Mouse (Mus musculus) intestine, postnatal 0 days (tissue): ENCODE data around the gene Gpr89. TPM values are rescaled to one million over a fixed set of nuclear protein-coding genes. Genes with fewer than 3 reads are reported as not detected.
A peak's percentile ranks its signal among the peaks of the same experiment; 100 is the strongest.

Experiments used
- ATAC-seq: fragments of 200-750 bp; cut with Nextera tagmentation; 2 replicates; pipeline ENCODE4 v1.8.0; 2017; ENCODE audit warnings: mild to moderate bottlenecking, moderate TSS enrichment, moderate library complexity
- H3K27ac ChIP-seq: fragments of 300-500 bp; sonication (generic); 2 replicates; pipeline ENCODE4 v1.5.1; 2014; ENCODE audit warnings: mild to moderate bottlenecking, low read depth, low read length, moderate library complexity
- H3K27me3 ChIP-seq: fragments of 300-500 bp; sonication (generic); replicated peaks from 2 replicates; pipeline ENCODE4 v1.6.1; 2014; ENCODE audit warnings: low read length, mixed read lengths; ENCODE audit not compliant: control insufficient read depth, insufficient read depth
- H3K36me3 ChIP-seq: fragments of 300-500 bp; sonication (generic); 2 replicates; pipeline ENCODE4 v1.6.1; 2014; ENCODE audit warnings: mild to moderate bottlenecking, moderate library complexity; ENCODE audit not compliant: control insufficient read depth, insufficient read depth
- H3K4me1 ChIP-seq: fragments of 300-500 bp; sonication (generic); replicated peaks from 2 replicates; pipeline ENCODE4 v1.6.1; 2014; ENCODE audit warnings: antibody characterized with exemption, low read length, mixed read lengths; ENCODE audit not compliant: control insufficient read depth, insufficient read depth
- H3K4me2 ChIP-seq: fragments of 300-500 bp; sonication (generic); replicated peaks from 2 replicates; pipeline ENCODE4 v1.6.1; 2014; ENCODE audit warnings: low read depth, mild to moderate bottlenecking, moderate library complexity
- H3K4me3 ChIP-seq: fragments of 300-500 bp; sonication (generic); 2 replicates; pipeline ENCODE4 v1.5.1; 2014; ENCODE audit warnings: low read depth, low read length
- H3K9ac ChIP-seq: fragments of 300-500 bp; sonication (generic); 2 replicates; pipeline ENCODE4 v1.6.1; 2014; ENCODE audit warnings: mild to moderate bottlenecking, low read depth, low read length
- H3K9me3 ChIP-seq: fragments of 300-500 bp; sonication (generic); 2 replicates; pipeline ENCODE4 v1.6.1; 2016; ENCODE audit warnings: mixed run types; ENCODE audit not compliant: control insufficient read depth
- CTCF ChIP-seq: sonication (generic); IDR thresholded peaks from 2 replicates; pipeline ENCODE4 v1.5.1; 2016; ENCODE audit warnings: low read depth, mild to moderate bottlenecking, control low read depth, antibody characterized with exemption, moderate library complexity
- WGBS: fragments of 180-500 bp; shearing (Covaris S2); extraction: QIAGEN DNeasy Blood & Tissue Kit; methylation state at CpG from one replicate; pipeline ENCODE4 v1.1.7; 2014; 5-methylcytosine and 5-hydroxymethylcytosine counted together
- polyA plus RNA-seq: library from polyadenylated mRNA; unstranded; fragments of >200 nt; fragmentation: Nextera tagmentation; extraction: Ambion mirVana; gene quantifications from 2 replicates; pipeline ENCODE4 v1.2.1, GENCODE M21; 2015

The Gpr89 gene
- polyA plus RNA-seq, 1 experiment from 2014 or later, result 76.6 TPM

GRCm38 (mm10) chr3:96848470-96848869 is 56.7 kb downstream of the Gpr89 start:
- Histone ChIP-seq H3K4me1 (no peaks in the 10 kb centered on the region), H3K27ac (no peak overlapping the region), H3K4me2 (no peak overlapping the region), H3K36me3 (peaks cover 4% of the 10 kb centered on the region; the same call in 1 of the 2 replicates), H3K9me3 (no peaks in the 10 kb centered on the region), H3K27me3 (no peaks in the 10 kb centered on the region), H3K4me3 (no peak overlapping the region), H3K9ac (no peak overlapping the region)
- TF ChIP-seq CTCF, result no peak
- no peak for ATAC-seq
- 77% methylated on average over 7 of the region's 8 CpGs for WGBS

GRCm38 (mm10) chr3:96847661-96848060 is 57.5 kb downstream of the Gpr89 start:
- no peak for TF ChIP-seq CTCF
- no peak overlapping the region for H3K9ac ChIP-seq
- no peaks in the 10 kb centered on the region for H3K27me3 ChIP-seq
- peaks cover 4% of the 10 kb centered on the region; the same call in 1 of the 2 replicates for H3K36me3 ChIP-seq
- no peaks in the 10 kb centered on the region for H3K4me1 ChIP-seq
- ATAC-seq, result no peak
- H3K27ac ChIP-seq, result no peak overlapping the region
- WGBS, result 31% methylated on average over 6 of the region's 6 CpGs
- no peak overlapping the region for H3K4me3 ChIP-seq
- no peaks in the 10 kb centered on the region for H3K9me3 ChIP-seq
- H3K4me2 ChIP-seq, result no peak overlapping the region

GRCm38 (mm10) chr3:96846985-96847384 is 58.2 kb downstream of the Gpr89 start:
- ATAC-seq, result no peak
- no peak overlapping the region for H3K27ac ChIP-seq
- TF ChIP-seq CTCF, result no peak

GRCm38 (mm10) chr3:96845806-96846205 is 59.3 kb downstream of the Gpr89 start:
- Histone ChIP-seq H3K27ac (no peak overlapping the region), H3K27me3 (no peaks in the 10 kb centered on the region), H3K4me2 (no peak overlapping the region), H3K4me3 (no peak overlapping the region), H3K9me3 (no peaks in the 10 kb centered on the region), H3K36me3 (peaks cover under 1% of the 10 kb centered on the region; the same call in 1 of the 2 replicates), H3K4me1 (no peaks in the 10 kb centered on the region), H3K9ac (no peak overlapping the region)
- 55% methylated on average over 9 of the region's 9 CpGs for WGBS
- TF ChIP-seq CTCF, result no peak
- no peak for ATAC-seq

More at GRCm38 (mm10) chr3:96846985-96847384, 58.2 kb downstream of the Gpr89 start:
- WGBS, result 88% methylated on average over 12 of the region's 12 CpGs
- H3K9ac ChIP-seq, result no peak overlapping the region
- no peaks in the 10 kb centered on the region for H3K9me3 ChIP-seq
- H3K36me3 ChIP-seq, result peaks cover 4% of the 10 kb centered on the region; the same call in 1 of the 2 replicates
- H3K4me2 ChIP-seq, result no peak overlapping the region
- no peak overlapping the region for H3K4me3 ChIP-seq
- no peaks in the 10 kb centered on the region for H3K27me3 ChIP-seq
- no peaks in the 10 kb centered on the region for H3K4me1 ChIP-seq

- Histone ChIP-seq H3K9me3 (no peaks in the 10 kb centered on the region), H3K4me3 (no peak overlapping the region), H3K4me1 (no peaks in the 10 kb centered on the region), H3K4me2 (no peak overlapping the region), H3K27ac (no peak overlapping the region), H3K27me3 (no peaks in the 10 kb centered on the region), H3K36me3 (no peaks in the 10 kb centered on the region), H3K9ac (no peak overlapping the region)
- 91% methylated on average over 6 of the region's 6 CpGs for WGBS
- TF ChIP-seq CTCF, result no peak
- no peak for ATAC-seq
These were observed 60.0 kb downstream of the Gpr89 start for GRCm38 (mm10) chr3:96845191-96845590.

GRCm38 (mm10) chr3:96838996-96839645 is 66.0 kb downstream of the Gpr89 start:
- ATAC-seq, result peak; percentile 90
- no peaks in the 10 kb centered on the region for H3K9me3 ChIP-seq
- TF ChIP-seq CTCF, result no peak
- no peak overlapping the region for H3K4me2 ChIP-seq
- 0 out of 2 replicates have a peak overlapping the region, but pooled peaks have one; percentile 41 for H3K27ac ChIP-seq
- H3K27me3 ChIP-seq, result no peaks in the 10 kb centered on the region
- 45% methylated on average over 7 of the region's 7 CpGs for WGBS
- H3K36me3 ChIP-seq, result no peaks in the 10 kb centered on the region
- no peaks in the 10 kb centered on the region for H3K4me1 ChIP-seq
- H3K4me3 ChIP-seq, result no peak overlapping the region
- H3K9ac ChIP-seq, result no peak overlapping the region
